Mouse (Mus musculus) C2C12 (cell line): ENCODE data around the gene Lhx3.

Experiments used
- CEBPB ChIP-seq: IDR thresholded peaks from one replicate; pipeline ENCODE4 v1.6.1; 2011; ENCODE audit warnings: low read depth, mild to moderate bottlenecking, control low read depth, moderate library complexity
- CTCF ChIP-seq: IDR thresholded peaks from one replicate; pipeline ENCODE4 v1.5.1; 2011; ENCODE audit not compliant: control insufficient read depth, insufficient read depth, insufficient read length
- MAX ChIP-seq: IDR thresholded peaks from one replicate; pipeline ENCODE4 v1.6.1; 2011; ENCODE audit warnings: mild to moderate bottlenecking, control low read depth
- MYOD1 ChIP-seq: IDR thresholded peaks from one replicate; pipeline ENCODE4 v1.6.1; 2011; ENCODE audit warnings: low read depth; ENCODE audit not compliant: control insufficient read depth, insufficient read length
- USF1 ChIP-seq: IDR thresholded peaks from one replicate; pipeline ENCODE4 v1.6.1; 2011; ENCODE audit warnings: low read depth, mild to moderate bottlenecking, control low read depth, moderate library complexity

GRCm38 (mm10) chr2:26177189-26177588 is 30.9 kb downstream of the Lhx3 start:
- TF ChIP-seq CTCF (no peak), MYOD1 (no peak), MAX (no peak), USF1 (no peak), CEBPB (no peak)
